Mouse (Mus musculus) urinary bladder, postnatal 4 days (tissue): ENCODE measurements around the gene Tk1.

Source experiments
- DNase-seq, 2 experiments: peaks; one replicate each; pipeline ENCODE4 v3.0.0; 2021 to 2022; ENCODE audit warnings: low spot score in 2 of 2

Gene Tk1

GRCm38 (mm10) chr11:117825333-117826101, at the start of gene Tk1, which contains the start of gene Afmid:
Gene Tk1 (minus strand): TSS chr11:117826092.
Gene Afmid (plus strand): TSS chr11:117825924.
- DNase-seq: peak; percentile 74 to 79

GRCm38 (mm10) chr11:117875681-117876080, 49.8 kb upstream of the Tk1 start:
- no peak for DNase-seq

DNA sequence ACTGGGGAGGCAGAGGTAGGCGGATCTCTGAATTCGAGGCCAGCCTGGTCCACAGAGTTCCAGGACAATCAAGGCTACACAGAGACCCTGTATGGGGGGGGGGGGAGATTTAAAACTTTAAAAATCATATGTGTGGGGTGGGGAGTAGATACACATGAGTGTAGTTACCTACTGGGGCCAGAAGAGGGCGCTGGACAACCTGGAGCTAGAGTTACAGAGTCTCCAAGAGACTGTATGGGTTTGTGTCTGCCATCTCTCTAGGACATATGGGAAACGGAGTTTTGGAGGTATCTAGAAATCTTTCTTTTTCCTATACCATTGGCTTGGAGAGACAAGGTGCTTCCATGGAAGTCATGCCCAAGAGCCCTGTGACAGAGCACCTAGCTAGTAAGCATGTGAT, 48.5 kb upstream of the Tk1 start:
- no peak for DNase-seq

DNA sequence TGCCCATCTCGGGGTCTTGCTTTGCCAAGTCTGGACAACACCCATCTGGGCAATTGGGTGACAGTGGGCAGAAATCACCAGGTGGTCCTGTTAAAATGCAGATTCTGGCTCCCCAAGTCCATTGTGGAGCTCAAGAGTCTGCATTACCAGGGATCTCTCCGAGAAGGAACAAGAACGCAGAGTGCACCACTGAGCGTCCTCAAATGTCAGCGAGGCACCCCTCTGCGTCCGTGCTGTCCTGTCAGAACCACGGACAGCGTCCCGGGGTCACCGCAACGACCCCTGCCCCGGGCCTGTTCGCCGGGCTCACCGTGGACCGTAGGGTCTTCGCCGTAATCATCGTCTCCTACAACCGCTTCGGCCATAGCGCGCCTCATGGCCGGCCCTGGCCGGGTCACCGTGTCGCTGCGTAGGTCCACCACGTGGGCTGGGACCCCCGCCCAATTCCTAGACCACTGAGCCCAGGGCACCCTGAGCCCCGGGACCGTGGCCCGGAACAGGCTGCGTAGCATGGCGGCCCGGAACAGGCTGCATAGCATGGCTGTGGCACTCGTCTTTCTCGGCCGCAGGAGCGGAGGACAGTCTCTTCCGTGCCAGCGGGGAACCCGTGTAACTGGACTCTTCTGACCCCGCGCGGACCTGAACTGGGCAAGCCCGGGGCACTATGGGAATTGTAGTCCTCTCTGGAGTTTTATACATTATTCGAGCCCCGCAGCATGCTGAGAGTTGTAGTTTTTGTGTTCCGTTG, 47.1 kb upstream of the Tk1 start, which contains the start of gene Tha1:
Gene Tha1 (minus strand): TSS at position 621 of the 748 bp plus-strand sequence.
- peak; percentile 76 to 79 for DNase-seq

DNA sequence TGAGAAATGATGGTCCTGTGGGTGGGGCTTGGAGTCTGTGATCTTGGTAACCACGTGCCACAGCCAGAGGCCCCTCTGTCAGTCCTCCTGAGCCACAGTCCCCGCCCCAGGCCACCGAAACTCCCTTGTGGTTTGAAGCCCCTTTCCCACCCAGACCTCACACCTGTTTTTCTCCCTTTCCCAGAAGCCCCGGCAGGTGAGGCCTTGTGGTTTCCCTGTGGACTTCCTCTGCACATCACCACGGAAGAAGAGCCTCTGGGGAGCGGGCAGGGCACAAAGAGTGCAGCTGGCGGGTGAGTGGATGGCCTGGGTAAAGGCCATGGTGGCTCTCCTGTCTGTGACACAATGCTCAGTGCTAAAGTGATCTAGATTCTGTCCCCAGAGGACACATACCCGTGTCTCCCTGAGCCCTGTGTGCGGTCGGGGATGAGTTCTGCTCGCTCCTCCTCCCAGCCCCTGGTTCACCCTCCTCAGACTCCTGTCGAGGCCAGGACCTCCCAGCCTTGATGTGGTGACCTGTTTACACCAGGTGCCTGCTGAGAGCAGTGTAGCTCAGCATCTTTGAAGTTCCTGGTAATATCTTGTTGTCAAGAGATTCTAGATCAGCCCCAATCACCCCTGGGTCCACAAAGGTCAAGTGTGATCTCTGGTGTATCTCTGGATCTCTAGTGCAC, 46.2 kb upstream of the Tk1 start:
- no peak for DNase-seq

DNA sequence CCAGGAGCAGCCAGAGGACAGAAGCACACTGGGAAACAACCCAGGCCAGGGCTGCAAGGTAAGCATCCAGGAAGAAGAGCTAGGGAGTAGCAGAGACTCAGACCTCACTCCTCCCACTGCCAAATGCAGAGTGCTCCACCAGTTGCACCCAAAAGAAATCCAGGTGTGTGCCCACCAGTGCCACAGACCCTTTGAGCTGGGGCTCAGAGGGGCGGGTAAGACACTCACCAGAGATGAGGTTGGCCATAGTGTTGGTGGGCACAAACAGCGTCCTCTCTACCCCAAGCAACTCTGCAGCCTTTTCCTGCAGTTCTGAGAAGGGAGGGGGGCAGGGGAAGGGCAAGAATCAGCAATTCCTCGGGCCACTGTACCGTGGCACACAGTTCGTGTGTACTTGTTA, 45.5 kb upstream of the Tk1 start:
- DNase-seq: no peak

DNA sequence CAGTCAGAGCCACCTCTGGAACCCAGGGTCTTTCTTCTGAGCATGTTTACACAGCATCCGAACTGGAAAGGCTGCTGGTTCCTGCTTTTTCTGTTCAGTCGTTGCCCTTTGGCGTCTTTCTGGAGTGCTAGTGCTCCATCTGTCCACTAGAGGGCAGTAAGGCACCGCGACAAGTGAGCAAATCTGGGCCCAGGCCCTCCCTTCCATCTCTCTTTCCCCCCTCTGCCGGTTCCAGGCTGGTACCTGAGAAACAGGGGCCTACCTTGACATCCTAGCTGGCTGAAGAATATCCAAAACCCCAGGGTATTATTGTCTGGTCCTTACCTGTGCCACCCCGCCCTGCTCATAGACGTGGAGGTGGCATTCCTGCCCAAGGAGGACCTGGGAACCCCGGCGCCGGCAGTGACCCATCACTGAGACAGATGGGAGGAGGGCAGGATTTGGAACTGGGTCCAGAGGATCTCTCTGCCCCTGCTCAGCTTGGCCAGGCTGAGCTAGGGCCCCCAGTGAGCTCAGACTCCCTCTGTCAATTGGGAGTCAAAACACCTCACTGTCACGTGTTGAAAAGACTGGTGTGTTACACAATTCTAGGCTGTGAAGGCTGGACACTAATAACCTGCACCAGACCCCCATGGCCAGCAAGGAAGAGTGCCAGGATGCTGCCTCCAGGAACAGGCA, 44.9 kb upstream of the Tk1 start:
- peak; percentile 63 to 77 for DNase-seq

GRCm38 (mm10) chr11:117865988-117866387, 40.1 kb upstream of the Tk1 start:
- DNase-seq: no peak

GRCm38 (mm10) chr11:117864805-117865204, 38.9 kb upstream of the Tk1 start:
- DNase-seq: no peak

DNA sequence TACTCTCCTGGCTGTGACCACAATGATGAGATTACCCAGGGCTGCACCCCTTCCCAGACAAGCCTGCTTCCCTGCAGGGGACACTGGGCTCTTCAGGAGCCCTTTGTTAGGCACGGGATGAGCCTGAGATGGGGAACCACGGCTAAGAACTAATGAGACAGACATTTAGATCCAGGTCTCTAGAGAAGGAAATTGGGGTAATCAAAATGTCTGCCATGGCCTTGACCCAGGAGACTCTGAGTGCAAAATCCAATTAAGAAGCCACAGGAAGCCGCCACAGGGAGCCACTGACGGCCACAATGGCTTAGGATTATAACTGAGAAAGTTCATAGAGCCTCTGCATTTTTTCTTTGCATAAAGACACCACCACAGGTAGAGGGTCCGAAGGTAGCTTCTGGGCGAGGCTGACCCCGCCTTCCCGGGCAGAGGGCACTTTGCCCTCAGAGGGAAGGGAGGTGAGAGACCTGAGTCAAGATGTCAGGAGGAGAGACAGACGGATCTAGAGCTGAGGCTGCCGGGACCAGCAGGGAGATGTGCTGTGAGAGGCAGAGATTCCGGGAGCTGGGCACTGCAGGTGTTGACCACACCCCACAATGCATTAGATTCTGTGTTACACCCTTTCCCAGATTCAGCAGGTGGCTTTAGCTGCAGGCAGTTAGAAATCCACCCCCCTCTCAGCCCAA, 37.4 kb upstream of the Tk1 start:
- no peak for DNase-seq

- DNase-seq: no peak
Observed at GRCm38 (mm10) chr11:117860601-117861000, 34.7 kb upstream of the Tk1 start, which contains the start of gene Tmem235. Gene Tmem235 (plus strand): TSS chr11:117860752.

- no peak for DNase-seq
Observed at GRCm38 (mm10) chr11:117858392-117858791, 32.5 kb upstream of the Tk1 start.

GRCm38 (mm10) chr11:117857462-117857861, 31.6 kb upstream of the Tk1 start:
- DNase-seq: no peak

- DNase-seq: no peak
Observed at GRCm38 (mm10) chr11:117855975-117856374, 30.1 kb upstream of the Tk1 start.

GRCm38 (mm10) chr11:117855360-117855759, 29.5 kb upstream of the Tk1 start:
- no peak for DNase-seq

- DNase-seq: no peak
Observed at GRCm38 (mm10) chr11:117854241-117854640, 28.3 kb upstream of the Tk1 start.

DNA sequence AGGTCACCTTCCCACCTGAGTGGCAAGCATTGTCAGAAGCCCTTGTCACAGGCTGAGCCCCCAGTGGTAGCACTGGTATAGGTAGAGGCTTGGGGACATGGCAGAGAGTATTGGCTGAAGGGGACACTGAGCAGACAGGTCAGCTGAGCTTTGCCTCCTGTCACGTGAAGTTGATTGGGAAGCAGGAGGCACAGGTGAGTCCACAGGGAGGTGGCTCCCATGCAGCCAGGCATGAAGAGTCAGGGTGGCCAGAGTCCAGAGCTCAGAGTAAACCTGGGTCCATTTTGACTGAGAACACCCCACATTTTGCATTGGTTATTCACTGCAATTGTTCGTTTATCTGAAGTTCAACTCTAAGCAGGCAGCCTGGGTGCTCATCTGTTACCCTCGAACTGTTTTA, 27.0 kb upstream of the Tk1 start:
- no peak for DNase-seq

DNA sequence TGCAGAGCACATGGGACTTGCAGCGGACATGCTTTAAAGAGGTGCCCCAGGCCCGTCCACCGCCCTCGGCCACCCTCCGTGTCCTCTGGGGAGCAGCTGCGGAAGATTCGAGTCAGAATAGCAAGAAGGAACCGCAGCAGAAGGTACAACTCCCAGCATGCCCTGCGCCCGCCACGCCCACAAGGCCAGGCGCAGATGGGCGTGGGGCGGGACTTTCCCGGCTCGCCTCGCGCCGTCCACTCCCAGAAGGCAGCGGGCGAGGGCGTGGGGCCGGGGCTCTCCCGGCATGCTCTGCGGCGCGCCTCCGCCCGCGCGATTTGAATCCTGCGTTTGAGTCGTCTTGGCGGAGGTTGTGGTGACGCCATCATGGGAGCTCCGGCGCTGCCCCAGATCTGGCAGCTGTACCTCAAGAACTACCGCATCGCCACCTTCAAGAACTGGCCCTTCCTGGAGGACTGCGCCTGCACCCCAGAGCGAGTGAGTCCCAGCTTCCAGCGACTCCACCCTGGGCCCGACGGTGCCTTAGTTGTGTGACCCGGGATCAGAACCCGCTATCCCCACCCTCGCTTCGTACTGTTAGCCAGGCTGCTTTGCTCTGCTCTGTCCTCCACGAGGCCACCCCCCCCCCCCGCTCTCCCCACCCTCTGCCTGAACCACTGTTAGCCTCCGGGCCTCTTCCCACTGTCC, 23.2 kb upstream of the Tk1 start, which contains the start of gene Birc5:
Gene Birc5 (plus strand): TSS at position 267 of the 687 bp plus-strand sequence.
- DNase-seq: peak; percentile 94 to 98

- peak in 1 of 2 experiments; percentile 47 for DNase-seq
Observed at GRCm38 (mm10) chr11:117848271-117848984, 22.5 kb upstream of the Tk1 start.
